Mouse (Mus musculus) ovary, postnatal 14 days (tissue): ENCODE measurements around the gene Tor1b.
"Not testable (repeated sequence)": the region's sequence is repeated elsewhere in the genome, so short reads cannot be mapped to it uniquely, and the experiment has no call there.

Experiments used
- DNase-seq: peaks from one replicate; pipeline ENCODE4 v3.0.0; 2022; ENCODE audit warnings: low spot score

The Tor1b gene

DNA sequence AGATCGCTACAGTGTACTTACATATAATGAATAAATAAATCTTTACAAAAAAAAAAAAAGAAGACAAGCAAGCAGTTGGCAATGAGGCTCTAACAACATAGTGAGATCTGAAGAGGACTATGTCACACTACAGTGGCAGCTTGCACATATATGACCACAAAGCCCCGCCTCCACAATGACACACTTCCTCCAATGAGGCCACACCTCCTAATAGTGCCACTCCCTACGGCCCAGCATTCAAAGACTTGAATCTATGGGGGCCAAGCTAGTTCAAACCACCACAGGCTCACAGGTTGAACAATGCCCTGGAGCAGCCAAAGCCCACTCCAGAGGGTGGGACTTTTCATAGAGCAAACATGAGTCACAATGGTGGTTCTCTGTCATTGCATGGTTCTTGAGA lies 20.8 kb upstream of the Tor1b start:
- DNase-seq: no peak

DNA sequence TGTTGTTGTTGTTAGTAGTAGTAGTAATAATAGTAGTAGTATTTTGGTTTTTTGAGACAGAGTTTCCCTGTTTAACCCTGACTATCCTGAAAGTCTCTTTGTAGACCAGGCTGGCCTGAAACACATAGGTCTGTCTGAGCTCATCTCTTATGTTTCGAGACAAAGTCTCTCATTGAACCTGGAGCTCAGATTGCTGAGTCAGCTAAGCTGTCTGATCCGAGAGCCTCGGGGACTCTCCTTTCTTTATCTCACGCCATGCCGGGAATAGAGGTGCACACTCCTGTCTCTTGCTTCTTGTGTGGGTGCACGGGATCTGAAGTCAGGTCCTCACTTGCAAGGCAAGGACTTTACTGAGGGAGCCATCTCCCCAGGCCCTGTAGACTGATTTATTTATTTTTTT lies 19.7 kb upstream of the Tor1b start:
- DNase-seq: no peak

DNA sequence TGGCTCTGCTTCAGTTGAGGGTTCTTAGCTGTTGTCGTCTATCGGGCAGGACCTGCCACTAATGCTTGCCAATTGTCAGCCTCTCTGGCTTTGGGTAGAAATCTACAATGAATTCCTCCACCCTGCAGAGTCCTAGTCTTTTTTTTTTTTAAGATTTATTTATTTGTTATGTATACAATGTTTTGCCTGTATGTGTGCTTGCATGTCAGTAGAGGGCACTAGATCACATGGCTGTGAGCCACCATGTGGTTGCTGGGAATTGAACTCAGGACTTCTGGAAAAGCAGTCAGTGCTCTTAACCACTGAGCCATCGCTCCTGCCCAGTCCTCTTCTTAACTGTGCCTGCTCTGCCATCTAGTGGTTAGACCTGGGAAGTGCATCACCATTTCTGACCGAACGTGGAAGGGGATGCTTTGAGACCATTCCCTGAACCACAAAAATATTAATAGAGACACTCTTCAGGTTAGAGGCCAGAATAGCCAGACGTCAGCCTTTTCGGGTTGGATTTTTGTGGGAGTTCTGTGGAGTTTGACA lies 18.8 kb upstream of the Tor1b start:
- peak; percentile 81 for DNase-seq

DNA sequence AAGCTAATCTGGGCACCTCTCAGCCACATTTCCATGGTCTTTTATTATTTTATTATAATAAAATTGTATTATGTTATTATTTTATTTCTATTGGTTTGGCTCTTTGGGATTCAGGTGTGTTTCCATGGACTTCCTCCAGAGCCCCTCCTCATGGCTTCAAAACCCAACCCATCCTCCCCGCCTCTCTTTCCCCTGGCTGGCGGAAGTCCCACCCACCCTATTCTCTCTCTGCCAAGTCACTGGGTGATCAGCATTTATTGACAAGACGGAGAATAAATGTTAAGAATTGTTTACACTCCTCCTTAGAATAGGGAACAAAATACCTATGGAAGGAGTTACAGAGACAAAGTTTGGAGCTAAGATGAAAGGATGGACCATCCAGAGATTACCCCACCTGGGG lies 16.0 kb upstream of the Tor1b start:
- no peak for DNase-seq

DNA sequence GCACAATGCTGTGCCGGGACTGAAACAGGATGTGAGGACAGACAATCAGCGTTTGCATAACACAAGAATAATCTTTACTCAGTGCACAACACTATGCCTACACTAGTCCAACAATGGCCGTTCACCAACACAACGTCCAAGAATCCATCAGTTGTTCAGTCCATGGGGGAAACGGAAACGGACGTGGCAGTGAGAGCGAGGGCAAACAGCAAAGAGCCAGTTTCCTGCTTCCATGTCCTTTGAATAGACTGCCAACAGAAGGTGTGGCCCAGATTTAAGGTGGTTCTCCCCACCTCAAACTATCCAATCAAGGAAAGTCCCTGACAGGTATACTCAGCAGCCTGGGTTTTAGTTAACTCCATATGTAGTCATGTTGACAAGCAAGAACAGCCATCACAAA lies 15.0 kb upstream of the Tor1b start:
- DNase-seq: no peak

DNA sequence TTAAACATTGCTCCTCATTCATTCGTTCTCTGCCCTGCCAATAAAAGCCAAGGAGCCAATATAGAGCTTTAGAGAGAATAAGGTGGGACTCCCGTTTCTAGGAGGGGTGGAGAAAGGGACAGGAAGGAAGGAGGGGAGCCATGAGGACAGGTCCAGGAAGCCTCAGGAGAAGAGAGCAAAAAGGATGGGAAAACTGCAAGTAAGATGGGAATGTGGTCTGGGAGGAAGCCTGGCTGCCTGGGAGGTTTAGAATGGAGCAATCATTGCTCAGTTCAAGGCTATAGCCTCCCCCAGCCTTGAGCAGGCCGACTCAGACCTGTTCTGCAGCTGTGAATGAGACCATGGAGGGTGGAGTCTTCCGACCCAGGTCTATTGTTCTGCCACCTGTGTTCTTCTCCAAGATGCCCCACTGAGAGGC lies 14.2 kb upstream of the Tor1b start:
- no peak for DNase-seq

DNA sequence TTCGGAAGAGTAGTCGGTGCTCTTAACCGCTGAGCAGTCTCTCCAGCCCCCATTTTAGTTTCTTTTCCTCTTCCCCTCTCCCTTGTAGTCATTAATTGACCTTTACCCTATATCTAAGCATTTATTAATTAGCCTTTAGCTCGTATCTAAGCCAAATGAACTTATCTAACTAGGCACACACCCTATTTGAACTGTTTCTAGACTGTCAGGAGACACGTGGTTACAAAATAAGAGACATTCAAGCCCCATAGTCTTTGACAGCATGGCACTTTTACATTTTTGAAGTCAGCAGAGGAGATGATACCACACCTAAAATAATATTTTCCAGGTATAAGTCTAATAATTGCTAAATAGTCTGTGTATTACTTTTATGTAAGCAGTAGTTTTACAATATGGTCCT lies 11.2 kb upstream of the Tor1b start:
- no peak for DNase-seq

DNA sequence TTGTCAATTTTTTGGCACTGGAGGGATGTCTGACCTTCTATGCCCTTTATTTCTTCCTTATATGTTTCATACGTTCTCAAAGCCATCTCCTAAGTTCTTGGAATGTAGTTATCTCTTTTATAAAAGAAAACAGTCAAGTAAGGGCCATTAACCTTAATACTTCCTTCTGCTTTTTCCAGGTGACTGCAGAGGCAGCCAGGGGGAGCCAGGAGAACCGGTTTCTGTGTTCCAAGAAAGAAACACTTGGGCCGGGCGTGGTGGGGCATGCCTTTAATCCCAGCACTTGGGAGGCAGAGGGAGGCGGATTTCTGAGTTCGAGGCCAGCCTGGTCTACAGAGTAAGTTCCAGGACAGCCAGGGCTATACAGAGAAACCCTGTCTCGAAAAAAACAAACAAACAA lies 10.6 kb upstream of the Tor1b start:
- DNase-seq: not testable (repeated sequence)

DNA sequence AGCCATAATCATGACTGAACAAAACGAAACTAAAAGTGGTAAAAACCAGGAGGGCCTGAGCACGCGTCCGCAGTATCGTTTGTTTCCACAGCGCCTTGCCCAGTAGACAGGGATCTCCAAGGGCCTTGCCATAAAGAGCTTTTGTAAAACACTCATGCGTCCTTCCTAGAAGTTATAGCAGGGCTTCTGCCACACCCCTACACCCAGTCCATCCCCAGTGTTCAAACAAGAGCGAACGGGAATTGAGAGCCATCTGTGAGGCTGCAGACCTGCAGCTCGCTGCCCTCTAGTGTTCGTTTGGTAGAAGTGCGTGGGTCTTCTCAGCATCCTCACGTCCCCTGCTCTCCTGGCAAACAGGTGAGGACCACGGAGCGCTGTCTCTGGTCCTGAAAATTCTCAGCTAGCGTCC lies 10.2 kb upstream of the Tor1b start:
- peak; percentile 62 for DNase-seq

DNA sequence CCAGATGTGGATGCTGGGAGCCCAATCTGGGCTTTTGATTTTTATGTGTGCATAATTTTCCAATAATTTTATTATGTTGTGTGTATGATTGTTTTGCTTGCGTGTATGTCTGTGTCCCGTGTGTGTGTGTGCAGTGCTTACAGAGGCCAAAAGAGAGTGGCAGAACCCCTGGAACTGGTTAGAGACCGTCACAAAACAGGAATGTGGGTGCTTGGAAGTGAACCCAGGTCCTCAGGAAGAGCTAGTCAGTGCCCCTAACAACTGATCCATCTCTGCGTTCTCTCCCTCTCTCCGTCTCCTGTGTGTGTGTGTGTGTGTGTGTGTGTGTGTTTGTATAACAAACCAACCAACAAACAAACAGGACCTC lies 319 bp upstream of the Tor1b start:
- DNase-seq: no peak

DNA sequence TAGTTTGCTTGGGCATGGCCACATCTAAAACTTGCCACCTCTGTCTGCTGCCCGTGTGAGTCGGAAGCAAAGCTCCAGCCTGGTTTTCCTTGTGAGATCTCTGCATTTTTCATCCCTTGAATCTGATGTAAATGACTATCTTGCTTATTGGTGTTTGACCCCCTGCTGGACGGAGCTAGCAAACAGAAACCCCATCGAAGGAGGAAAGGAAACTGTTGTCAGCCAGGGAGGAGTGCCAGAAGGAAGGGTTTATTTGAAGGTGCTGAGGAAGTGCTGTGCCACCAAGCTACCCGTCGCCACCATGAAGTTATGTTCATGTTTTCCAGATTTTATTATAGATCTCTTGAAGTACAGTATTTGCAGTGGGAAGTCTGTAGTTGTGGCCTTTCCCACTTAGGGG lies 2.0 kb downstream of the Tor1b start:
- DNase-seq: no peak

DNA sequence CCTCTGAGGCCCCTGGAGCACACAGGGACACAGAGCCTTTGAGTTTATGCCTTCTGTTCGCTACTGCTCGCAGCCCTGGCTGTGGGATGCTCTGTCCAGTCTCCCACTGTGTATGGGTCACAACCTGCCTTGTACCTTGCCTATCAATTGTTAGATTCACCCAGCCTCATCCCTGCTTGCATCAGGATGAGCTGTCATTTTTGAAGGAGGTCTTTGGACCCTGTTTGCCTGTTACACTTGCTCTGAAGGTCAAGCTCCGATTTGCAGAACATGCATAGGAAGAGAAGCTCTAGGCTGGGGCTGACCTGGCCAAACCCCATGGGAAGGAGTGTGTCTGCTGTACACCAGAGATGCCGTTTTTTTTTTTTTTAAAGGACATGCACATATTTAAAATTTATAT lies 4.8 kb downstream of the Tor1b start:
- DNase-seq: no peak

DNA sequence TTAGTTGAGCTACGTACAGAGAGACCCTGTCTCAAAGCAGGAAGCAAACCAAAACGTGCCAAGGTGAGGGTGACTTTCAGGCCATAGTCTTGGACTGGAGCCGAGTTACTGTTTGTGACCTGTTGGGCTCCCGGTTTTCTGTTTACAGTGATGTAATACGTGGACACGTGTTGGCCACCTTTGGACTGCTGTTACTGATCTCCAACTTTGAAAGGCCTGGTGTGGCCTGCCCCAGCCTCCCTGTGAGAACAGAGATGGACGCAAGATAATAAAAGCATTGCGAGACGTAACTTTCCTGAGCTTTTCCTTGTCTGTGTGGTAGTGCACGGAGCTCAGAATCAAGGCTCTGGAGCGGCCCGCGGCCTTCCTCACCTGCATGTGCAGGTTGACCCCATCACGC lies 6.0 kb downstream of the Tor1b start:
- no peak for DNase-seq

DNA sequence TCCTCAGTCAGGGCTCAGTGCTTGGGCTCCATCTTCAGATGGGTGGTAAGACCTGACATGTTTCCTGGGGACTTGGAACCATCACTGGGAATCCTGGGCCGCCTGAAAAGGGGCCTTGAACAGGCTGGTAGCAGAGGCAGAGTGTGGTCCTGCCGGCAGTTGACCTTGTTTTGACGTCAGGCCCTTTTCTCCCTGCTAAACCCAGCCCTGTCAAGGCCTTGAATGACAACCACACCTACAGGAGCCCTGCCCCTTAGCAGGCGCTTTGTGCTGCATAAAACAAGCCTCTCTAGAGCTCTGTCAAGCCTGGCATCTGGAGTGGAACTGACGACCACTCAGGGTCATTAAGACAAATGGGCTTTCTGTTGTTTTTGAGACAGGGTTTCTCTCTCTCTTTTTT lies 7.1 kb downstream of the Tor1b start:
- no peak for DNase-seq

DNA sequence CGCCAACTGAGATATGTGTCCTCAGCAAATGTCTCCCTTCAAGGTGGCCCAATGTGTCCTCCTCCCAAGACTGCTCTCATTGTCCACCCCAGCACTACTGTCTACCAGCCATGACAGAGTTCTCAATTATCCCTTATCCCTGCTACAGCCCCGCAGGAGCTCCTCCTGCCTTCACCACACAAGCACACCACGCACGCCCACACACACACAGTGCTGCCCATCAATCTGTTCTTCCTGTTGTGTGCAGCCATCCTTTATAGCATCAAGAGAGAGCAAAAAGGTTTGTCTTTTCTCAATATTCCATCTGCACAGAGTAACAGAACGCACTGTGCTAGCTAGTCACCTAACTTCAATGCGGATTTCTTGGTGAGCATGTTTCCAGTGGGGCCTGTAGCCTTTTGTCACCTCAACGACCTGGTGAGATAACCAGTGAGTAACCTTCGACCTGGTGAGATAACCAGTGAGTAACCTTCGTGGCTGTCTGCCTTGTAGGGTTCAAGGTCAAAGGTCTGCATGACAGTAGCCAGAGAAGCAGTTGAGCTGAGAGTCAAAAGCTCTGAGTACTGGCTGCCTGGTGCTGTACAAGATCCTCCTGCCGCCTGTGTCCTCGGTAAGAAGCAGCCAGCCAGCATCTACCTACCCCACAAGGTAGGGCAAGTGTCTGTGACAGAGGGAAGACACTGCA lies 10.0 kb downstream of the Tor1b start:
- DNase-seq: no peak

DNA sequence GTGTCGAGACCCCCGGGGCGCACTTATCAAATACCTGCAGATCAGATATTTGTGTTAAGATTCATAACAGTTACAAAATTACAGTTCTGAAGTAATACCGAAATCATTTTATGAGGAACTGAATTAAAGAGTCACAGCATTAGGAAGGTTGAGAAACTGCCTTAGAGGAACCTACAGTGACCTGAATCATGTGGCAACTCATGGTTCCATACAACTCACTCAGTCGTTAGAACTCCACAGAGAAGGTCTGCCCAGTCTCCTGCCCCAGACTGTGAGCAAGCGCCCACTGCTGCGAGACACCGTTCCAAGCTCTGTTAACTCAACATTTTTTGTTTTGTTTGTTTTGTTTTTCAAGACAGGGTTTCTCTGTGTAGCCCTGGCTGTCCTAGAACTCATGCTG lies 12.9 kb downstream of the Tor1b start:
- no peak for DNase-seq

DNA sequence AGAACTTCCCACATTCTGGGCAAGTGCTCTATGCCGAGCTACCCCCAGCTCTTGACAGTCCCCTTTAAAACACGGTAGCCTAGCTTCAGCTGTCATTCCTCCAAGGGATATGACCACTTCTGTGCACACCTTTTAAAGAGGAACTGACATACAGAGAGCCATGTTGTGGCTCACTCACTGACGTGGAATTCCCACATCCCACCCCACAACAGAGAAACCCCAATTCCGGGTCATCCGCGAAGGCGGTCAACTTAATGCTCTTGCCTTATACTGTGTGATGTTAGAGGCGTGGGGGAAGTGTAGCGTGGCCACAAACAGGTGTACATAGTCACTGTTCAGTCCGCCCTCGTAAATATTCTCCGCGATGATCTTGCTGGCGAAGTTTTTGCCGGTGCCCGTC lies 14.1 kb downstream of the Tor1b start:
- DNase-seq: no peak

DNA sequence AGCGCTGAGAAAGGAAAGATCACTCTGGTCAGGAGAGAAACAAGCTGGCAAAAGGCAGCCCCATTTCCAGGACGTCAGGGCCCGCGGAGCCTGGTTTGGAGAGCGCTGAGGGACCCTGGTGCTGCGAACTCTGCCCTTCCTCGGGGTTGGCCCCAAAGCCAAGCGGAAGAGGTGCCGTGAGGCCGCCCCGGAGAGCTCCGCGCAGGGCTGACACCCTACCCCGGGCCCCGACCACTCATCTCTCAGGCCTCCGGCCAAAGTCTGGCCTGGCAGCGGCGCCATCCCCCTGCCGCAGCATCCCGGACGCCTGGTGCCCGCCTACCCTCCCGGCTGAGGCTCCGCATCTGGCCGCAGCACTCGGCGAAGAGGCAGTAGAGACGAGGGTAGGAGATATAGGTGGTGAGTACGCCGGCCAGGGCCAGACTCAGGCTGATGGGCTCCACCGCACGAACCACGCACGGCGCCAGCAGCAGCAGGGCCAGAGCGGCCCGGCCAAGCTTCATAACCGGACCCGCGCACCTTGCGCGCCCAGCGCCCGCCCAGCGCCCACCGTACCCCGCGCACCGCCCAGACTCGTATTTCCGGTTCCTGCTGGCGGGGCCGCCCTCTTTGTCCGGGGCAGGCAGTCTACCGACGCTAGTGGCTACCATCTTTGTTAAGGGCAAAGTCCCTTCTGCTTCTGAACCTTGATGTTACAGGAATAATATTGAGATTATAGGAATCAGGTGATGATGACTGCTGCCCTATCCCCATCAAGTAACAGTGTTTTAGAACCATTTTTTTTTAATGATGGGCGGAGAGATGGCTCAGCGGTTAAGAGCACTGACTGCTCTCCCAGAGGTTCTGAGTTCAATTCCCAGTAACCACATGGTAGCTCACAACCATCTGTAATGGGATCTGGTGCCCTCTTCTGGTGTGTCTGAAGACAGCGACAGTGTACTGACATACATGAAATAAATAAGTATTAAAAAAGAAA lies 14.9 kb downstream of the Tor1b start, which contains the start of gene Tor1a:
Tor1a (minus strand) TSS at position 582 of the 976 bp plus-strand sequence.
- DNase-seq: peak; percentile 78

DNA sequence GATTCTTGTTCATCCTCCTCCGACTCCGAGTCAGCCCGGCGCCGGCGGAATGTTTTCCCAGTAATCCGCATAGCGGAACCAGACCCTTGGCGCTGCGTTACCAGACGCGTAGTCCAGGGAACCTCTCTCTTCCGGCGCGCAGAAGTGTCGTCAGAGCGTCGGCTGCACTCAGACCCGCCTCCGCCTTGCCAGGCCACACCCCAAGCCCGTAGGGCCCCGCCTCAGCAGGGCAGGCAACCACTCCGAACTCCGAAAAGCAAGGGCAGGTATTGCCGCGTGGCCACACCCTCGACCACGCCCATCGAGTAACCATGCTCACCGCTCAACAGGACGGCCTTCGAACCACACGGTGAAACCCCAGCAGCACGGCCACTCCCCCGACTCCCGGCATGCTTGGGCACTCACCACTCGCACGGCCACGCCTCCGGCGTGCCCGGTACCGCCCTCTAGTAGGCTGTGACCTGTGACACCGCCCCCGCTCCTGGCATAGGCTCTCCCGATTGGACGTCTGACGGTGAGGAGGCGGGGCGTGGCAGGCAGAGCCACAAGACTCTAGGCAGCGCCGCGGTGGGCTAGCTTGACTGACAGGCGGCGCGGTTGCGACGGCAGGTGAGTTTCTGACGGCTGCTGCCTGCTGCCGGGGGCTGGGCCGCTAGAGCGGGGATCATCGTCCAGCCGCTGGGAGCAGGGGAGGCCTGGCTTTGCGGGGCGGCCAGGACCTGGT lies 29.2 kb downstream of the Tor1b start, which contains the start of the genes BC005624 and Usp20:
BC005624 (minus strand) TSS at position 412 of the 724 bp plus-strand sequence.
Usp20 (plus strand) TSS at position 490 of the 724 bp plus-strand sequence.
- DNase-seq: peak; percentile 95

DNA sequence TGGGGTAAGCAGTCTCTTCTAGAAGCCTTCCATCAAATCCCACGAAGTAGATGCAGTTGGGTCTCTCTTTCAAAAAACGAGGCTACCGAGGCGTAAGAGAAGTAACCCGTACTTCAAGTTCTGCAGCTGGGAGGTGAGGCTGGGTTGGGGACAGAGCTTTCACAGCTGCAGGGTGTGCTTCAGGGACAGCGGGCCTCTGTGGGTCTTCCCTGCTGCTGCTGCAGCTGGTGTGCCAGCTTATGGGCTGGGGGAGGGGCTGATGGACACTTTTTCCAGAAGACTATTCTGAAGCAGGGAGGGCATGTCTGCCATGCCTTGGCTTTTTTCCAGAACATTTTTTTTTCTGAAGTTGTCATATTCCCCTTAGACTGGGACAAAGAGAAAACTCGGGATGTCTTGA lies 30.3 kb downstream of the Tor1b start:
- no peak for DNase-seq

DNA sequence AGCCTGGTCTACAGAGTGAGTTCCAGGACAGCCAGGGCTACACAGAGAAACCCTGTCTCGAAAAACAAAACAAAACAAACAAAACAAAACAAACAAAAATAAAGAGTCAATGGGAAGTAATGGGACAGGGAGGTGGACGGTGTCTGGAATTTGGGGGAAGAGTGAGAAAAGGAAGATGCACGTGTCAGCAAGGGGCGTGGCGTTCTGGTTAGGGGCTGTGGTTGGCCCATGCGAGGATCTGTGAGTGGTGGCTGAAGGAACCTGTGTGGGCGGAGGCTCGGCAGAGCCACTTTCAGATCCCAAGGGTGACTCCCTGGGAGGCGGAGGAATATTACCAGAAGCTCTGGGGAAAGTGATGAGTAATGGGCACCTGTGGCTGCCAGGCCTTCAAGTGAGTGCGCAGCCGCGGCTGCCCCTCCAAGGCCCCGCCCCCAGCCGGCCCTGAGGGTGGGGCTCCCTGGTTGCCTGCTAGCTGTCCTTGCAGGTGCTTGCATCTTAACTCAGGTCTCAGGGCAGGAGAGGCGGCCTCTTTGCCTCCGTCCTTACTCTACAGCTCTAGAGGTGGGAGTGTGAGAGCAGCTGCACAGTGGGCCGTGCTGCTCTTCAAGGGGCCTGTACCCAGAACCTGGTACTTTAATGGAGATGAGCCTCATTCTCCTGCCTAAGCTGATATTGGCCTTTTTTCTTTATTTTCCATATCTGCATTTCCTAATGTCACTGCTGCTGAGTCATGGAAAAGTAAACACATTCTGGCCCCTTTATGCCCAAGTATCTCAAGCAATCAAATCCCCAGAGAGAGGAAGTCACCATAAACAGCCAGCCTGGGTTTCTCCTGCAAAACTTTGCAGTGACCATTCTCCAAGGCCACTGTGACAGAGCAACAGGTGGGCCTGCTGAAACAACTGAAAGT lies 32.6 kb downstream of the Tor1b start:
- peak; percentile 38 for DNase-seq
